ENCODE assay signal across 19 mouse cellular contexts in the genomic region with DNA sequence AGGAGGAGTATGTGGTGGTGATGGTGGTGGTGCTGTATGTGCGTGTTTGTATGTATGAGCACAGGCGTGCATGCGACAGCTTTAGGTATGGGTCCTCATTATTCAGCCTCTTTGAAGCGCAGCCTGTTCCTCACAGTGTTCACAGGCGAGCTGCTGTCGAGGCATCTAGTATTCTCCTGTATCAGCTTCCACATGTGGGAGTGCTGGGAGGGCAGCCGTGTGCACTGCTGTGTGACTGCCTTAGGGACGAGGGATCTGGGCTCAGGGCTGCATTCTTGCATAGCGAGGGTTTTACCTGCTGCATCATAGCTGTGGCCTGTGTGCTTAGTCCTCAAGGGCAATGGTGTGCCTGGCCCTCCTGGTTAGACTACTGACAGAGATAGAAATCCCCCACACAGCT.
"Had no signal": no experiment of that assay in that cellular context is flagged by ENCODE, and none has a peak within 500 bp of the region (broad histone marks: within the 10 kb centered on the region; RNA-seq: fewer than 3 reads in every experiment).

No protein-coding gene starts in this region.

- H3K27ac ChIP-seq: midbrain, embryonic 10.5 days; midbrain, embryonic 12.5 days; neural tube, embryonic 13.5 days; neural tube, embryonic 15.5 days had no signal

- H3K9ac ChIP-seq: lung, embryonic 14.5 days; midbrain, embryonic 12.5 days; neural tube, embryonic 13.5 days; neural tube, embryonic 15.5 days had no signal

- H3K27me3 ChIP-seq: midbrain, embryonic 12.5 days; neural tube, embryonic 13.5 days; neural tube, embryonic 15.5 days had no signal

- H3K4me2 ChIP-seq: lung, embryonic 14.5 days; midbrain, embryonic 12.5 days; neural tube, embryonic 13.5 days; neural tube, embryonic 15.5 days had no signal

- H3K4me3 ChIP-seq: midbrain, embryonic 10.5 days; midbrain, embryonic 12.5 days; myocyte; neural tube, embryonic 13.5 days; neural tube, embryonic 15.5 days had no signal

- H3K9me3 ChIP-seq: midbrain, embryonic 10.5 days; midbrain, embryonic 12.5 days; neural tube, embryonic 13.5 days; neural tube, embryonic 15.5 days had no signal

- H3K36me3 ChIP-seq: midbrain, embryonic 10.5 days; midbrain, embryonic 12.5 days; neural tube, embryonic 13.5 days; neural tube, embryonic 15.5 days had no signal

- DNase-seq: lung, adult 18-20 months; lung, embryonic 14.5 days; lung, postnatal 10 days; lung, postnatal 4 days; midbrain, embryonic 14.5 days; retina, postnatal 1 day; right cerebral cortex, adult 18-20 months; right cerebral cortex, postnatal 25 days; right cerebral cortex, postnatal 4 days; spleen, adult 18-20 months; thymus, adult 18-20 months; thymus, postnatal 14 days; thymus, postnatal 36 days had no signal

- ATAC-seq: midbrain, embryonic 16.5 days had no signal
